Mouse (Mus musculus): ENCODE results near the gene D930020B18Rik.

GRCm38 (mm10) chr10:121694567-121694966, 53.2 kb downstream of the D930020B18Rik start:
- TF ChIP-seq CTCF (IDR thresholded peaks at IDR 0.05; ENCODE audit: low read depth) (no peak), EP300 (IDR thresholded peaks at IDR 0.05; ENCODE audit: low read depth) (no peak)

All from liver, postnatal 0 days (tissue).